Mouse (Mus musculus): Measurements from ENCODE around the gene Olfr675.
A peak's percentile ranks its signal among the peaks of the same experiment; 100 is the strongest.

Olfr675 gene

GRCm38 (mm10) chr7:105028360-105028759 lies at the start of gene Olfr675:
TSS of gene Olfr675 (minus strand) at chr7:105028460.
- DNase-seq (ENCODE audit: low read depth, low spot score) = no peak

GRCm38 (mm10) chr7:105064175-105064574 lies 35.9 kb upstream of the Olfr675 start, which contains the start of gene Olfr678:
TSS of gene Olfr678 (plus strand) at chr7:105064475.
- no peak for DNase-seq (ENCODE audit: low read depth, low spot score)

GRCm38 (mm10) chr7:105058951-105059350 lies 30.7 kb upstream of the Olfr675 start:
- DNase-seq (ENCODE audit: low read depth, low spot score) = peak; percentile 39

- DNase-seq (ENCODE audit: low read depth, low spot score) = peak; percentile 59
Measured at GRCm38 (mm10) chr7:105033836-105034235, 5.6 kb upstream of the Olfr675 start.

GRCm38 (mm10) chr7:105032398-105032797 lies 4.1 kb upstream of the Olfr675 start, which contains the start of gene Olfr676:
TSS of gene Olfr676 (plus strand) at chr7:105032698.
- no peak for DNase-seq (ENCODE audit: low read depth, low spot score)

- peak; percentile 72 for DNase-seq (ENCODE audit: low read depth, low spot score)
Measured at GRCm38 (mm10) chr7:105022530-105022929, 5.7 kb downstream of the Olfr675 start.

DNA sequence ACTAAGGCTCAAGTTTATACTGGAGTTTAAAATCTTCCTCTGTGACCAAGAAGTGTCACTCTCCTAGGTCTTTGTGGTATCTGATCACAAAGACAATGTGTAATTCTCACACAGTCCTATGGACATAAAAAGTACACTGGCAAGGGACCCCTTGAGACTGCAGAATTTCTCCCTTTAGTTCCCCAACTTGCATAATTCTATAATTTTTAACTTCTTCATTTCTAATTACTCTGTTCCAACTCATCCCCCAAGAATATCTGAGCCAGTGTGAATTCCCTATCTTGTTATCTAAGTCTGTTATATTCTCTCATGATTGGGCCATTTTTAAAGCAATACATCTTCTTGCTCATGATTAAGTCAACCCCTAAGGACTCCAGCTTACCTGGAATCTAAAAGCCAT lies 26.3 kb downstream of the Olfr675 start, which contains the start of gene Olfr672:
Olfr672 (minus strand) TSS at position 101 of the 400 bp plus-strand sequence.
- no peak for DNase-seq (ENCODE audit: low read depth, low spot score)

DNA sequence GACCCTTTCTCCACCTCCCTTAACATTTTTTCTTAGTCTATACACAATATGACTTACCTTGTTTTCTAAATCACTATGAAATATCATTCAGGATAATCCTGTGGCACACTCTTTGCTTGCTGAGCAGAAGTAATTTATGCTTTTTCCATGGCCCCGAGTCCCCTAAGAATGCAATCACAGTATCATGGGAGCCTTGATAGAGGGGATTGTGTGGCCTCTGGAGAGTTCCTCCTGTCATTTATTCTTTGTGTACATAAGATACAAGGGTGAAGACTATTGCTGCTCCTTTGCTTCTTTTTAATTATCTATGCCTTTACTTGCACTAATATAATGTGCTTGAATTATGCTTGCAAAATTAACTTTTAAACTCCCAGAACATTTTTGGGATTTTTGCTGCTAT lies 49.2 kb downstream of the Olfr675 start, which contains the start of gene Olfr671:
Olfr671 (minus strand) TSS at position 101 of the 400 bp plus-strand sequence.
- no peak for DNase-seq (ENCODE audit: low read depth, low spot score)

DNA sequence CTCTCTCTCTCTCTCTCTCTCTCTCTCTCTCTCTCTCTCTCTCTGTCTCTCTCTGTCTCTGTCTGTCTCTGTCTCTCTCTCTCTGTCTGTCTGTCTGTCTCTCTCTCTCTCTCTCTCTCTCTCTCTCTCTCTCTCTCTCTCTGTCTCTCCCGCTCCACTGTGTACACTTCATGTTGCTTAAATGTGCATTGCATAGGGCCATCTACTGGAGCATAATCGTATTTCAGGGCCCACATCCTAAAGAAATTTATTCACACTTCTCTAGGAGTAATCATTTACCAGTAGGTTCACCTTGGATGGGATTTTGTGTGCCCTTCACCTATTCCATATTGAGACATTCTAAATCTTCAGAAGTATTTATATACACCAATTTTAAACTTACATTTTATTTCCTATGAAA lies 55.8 kb downstream of the Olfr675 start:
- DNase-seq (ENCODE audit: low read depth, low spot score) = peak; percentile 71
